Mouse (Mus musculus): ENCODE measurements around the gene Sh3bp4.

The Sh3bp4 gene

DNA sequence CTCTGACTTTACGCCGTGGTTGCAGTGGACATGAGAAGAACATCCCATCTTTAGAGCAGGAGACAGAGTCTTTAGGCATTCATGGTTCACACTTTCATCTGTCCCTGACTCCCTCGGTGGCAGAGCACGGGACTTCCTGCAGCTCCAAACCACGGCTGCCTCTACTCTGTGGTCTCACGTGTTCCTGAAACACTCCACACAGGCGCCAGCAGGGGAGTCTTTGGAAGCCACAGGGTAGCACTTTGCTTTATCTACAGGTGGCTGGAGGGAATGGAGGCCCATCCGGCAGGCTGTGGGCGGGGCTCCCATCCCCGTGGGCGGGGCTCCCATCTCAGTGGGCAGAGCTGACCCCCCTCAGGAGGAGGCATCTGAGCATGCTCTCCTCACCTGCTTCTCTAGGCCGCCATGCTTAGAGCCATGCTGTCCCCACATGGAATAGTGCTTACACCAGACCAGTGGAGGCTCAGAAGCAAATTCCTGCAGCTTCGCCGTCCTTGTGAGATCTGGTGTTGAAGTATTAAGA, 60.9 kb downstream of the Sh3bp4 start:
- DNase-seq, result peak; percentile 27

DNA sequence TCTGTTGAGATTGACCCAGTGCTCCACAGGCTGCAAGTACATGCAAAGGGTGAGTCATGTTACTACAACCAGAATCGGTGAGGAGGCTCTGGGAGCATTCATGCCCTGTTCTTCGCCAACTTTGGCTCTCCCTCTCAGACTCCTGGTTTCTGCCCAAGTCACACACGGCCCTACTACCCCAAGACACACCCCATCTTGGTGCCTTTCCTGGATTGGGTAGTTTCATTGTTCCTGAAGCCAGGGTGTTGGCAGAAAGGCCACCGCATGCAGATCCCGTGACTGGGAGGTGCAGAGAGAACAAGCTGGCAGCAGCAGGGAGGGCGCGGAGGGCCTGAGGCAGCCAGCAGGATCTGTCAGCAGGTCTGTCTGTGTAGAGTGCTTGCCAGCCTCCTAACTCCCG, 61.5 kb downstream of the Sh3bp4 start:
- DNase-seq, result no peak

DNA sequence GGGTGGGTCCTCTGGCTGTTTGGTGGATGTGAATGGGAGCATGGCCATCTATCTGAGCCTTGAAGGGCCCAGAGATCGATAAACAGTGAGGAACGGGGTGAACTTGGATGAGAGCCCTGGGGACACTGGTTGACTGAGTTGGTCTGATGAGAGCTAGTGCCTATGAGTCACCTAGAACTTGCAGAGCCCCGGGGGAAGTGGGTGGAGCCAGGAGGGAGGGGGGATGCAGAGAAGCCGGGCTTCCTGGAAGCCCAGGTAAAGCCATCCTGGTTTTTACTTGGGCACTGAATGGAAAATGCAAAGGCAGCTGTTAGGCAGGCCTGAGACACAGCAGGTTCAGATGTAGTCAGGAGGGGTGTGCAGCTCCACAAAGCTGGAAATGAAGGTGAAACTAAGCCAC, 63.1 kb downstream of the Sh3bp4 start:
- DNase-seq, result no peak

DNA sequence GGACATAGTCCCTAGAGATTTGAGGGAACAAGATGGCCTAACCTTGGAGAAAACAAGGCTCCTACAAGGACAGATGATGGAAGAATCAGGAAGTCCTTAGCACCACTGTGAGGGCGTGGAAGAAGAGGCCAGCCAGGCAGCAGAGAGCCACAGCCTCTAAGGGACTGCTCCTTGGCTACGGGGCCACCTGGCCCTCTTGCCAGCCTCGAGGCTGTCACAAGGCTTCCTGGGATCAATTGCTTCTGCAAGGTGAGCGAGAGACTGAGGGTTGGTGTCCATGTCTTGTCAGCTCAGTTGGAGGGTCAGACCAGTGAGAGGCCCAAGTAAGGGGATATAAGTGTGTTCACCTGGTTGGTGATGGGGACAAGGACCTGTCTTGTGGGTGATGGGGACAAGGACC, 63.5 kb downstream of the Sh3bp4 start:
- DNase-seq, result no peak

DNA sequence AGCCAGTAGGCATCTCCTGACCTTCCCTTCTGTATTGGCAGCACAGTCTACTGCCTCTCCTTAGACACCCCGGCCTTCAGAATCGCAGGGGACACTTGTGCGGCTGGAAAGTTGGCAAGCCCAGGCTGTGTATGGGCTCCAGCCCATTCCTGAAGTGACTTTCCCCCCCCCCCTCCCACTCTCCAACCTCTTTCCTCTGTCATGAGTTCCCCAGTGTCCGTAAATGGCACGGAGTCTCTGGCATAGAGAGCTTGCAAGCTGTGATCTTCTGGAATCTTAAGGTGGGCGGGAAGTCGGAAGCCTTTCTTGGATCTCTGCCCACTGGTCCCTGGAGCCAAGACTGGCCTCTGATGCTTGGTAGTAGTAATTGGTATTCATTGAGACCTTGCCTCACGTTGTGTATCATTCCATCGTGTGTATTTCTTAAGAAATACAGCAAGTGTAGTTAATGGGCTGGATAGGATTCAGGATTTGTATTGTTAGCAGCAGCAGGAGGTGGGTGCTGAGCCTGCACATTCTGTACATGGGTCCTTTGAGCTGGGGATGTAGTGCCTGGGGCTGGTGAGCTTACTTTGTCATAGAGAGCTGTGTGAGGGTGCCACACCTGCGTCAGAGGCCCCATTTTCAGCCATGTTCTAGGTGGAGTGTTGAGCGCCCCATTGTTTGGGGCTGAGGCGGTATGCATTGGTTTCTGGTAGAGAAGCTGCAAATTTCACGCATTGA, 66.0 kb downstream of the Sh3bp4 start:
- DNase-seq, result no peak

DNA sequence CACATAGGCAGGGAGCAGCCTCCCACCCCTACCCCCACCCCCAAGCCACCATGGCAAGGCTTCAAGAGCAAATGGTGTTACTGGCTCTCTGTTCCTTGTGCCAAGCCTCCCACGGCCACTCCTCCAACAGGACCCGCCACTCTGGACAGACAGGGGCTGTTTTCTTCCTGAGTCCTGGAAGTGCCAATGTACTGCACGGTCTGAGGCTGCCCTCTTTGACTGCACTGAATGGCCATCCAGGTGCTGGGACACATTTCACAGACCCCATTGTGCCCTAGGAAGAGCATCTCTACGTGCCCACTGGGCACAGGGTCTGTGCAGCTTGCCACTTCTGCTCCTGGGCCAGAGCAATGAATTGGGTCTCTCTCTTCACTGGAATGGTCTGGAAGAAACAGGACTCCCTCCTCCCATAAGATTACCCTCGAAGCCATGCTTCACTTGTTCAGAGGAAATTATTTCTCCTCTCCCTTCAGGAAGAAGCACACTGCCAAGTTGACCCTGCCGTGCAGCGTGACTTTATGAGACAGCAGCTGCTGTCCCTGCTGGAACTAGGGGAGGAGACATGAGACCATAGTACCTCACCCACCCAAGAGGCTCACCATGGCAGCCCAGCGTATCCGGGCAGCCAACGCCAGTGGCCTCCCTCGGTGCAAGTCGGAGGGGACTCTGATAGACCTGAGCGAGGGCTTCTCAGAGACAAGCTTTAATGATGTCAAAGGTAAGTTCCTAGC, 67.0 kb downstream of the Sh3bp4 start:
- no peak for DNase-seq

DNA sequence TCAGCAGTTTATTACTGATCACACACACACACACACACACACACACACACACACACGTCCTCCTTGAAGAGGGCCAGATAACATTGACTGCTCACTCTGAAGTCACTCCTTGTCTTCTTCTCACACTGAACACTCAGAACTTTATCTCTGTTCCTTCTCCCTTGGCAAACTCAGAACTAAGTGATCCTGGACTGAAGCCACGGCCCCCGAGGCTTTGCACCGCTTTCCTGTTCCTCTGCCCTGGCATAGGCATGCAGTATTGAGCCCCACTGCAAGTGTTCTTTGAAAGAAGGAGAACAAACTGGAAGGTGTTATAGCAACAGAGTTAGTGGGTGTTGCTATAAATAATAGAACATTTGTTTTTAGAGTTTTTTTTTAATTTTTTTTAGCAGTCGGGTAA, 68.1 kb downstream of the Sh3bp4 start:
- no peak for DNase-seq

DNA sequence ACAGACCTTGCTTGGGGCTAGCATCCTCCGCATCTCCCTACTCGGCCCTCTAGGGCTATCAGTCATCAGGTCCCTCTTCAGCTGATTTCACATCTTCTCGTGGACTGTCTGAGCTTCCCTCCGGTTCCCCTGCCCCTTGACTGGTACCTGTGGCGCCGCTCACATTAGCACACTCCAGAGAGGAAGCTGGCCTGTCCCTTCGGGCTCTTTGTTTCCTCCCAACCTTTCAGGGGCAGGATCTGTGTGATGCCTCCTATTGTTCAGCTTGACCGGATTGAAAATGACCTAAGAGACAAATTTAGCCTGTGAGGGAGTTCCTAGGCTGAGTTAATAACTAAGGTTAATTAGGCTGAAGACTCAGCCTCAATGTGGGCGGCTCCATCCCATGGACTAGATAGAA, 69.9 kb downstream of the Sh3bp4 start:
- no peak for DNase-seq

DNA sequence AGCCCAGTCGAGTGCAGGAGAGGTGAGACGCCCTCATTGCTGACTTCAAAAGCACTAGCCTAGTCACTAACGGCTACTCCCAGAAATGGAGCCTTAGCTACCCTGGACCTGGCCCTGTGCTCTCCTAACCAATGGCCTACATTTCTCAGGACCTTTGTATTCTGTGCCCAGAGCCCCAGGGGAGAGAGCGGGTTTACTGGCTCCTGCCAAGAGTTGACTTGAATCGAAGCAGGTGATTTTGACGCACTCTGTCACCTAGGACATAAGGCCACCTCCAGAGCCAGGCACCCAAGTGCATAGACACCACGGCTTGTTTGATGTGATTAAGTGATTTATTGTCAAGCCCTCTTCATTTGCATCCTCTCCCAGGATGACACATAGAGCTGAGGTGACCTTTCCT, 80.9 kb downstream of the Sh3bp4 start:
- no peak for DNase-seq

DNA sequence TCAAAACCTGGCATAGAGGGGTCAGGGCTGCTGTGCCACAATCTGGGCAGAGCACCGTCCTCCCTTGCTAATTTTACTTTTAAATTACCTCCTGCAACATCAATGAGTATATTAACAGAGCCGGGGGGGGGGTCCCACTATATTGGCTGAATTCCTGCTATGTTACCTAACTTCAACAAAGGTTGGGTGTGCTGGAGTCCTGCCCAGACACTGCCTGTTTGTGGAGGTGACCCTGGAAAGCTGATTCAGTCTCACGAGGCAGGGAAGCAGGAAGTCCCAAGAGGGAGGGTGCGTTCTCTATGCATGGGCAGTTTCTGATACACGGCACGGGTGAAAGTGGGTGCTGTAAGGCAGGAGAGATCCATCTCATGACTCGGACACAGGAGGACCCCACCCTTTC, 82.4 kb downstream of the Sh3bp4 start:
- DNase-seq, result no peak

DNA sequence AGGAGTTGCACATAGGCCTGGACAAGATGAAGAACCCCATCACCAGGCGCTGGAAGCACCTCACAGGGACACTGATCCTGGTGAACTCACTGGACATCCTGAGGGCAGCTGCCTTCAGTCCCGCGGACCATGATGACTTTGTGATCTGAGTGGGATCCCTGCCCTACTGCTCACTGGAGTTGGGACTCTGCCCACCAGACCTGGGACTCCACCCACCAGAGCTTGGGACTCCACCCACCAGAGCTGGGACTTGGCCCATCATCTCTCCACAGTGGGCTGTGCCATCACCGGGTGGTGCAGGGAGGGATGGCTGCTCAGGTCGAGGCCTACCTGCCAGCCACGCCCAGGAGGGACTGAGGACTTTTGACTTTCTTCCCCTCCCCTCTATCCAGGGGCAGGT, 83.0 kb downstream of the Sh3bp4 start:
- DNase-seq, result no peak

DNA sequence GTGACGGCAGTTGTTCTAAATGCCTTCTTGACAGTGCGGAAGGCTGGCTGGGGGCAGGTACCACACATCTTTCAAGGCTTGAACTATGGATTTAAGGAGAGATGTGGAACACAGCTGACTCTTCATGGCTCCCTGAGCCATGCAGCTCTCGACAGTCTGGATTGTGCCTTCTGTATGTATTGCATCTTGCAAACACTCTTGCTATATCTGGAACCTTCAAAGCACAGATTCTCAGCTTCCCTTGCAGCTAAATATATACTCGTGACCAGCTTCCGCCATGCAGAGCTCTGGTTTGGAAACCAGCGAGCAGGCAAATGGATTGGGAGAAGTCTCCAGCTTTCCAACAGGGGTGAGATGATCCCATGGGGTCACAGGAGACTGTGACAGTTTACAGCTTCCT, 93.3 kb downstream of the Sh3bp4 start:
- no peak for DNase-seq

DNA sequence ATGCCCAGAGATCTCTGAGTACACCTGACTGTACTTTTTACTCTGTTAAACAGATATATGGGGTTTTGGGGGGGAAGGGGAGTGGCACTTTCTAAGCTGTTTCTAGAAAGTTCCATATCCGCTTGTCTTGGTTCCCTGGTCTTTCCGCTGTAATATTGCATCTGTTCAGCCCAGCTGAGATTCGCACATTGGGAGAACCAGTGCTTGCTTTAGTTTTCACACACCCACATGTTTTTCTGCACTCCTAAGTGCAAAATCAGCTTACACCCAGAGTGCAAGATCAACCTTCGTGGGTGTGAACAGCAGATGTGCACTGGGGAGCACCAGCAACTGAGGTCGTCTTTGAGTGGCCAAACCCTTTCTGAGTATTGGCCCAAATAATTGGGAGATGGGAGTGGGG, 94.1 kb downstream of the Sh3bp4 start:
- DNase-seq, result no peak

DNA sequence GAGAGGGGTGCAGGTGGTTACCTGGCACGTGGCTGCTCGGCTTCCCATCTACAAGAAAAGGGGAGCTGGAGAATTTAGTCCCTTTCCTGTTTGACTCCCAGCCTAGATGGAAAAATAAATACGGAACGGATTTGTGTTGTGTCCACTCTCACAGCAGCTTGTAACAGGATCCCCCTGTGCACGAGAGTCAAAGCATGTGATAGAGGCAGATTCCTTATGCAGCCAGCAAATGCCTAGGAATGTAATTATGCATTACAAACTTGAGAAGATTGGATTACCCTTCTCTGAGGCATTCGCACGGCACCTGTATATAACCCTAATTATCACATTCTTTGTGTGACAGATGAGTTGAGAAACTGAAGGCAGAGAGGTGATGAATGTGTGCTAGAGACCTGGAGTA, 94.5 kb downstream of the Sh3bp4 start:
- no peak for DNase-seq

DNA sequence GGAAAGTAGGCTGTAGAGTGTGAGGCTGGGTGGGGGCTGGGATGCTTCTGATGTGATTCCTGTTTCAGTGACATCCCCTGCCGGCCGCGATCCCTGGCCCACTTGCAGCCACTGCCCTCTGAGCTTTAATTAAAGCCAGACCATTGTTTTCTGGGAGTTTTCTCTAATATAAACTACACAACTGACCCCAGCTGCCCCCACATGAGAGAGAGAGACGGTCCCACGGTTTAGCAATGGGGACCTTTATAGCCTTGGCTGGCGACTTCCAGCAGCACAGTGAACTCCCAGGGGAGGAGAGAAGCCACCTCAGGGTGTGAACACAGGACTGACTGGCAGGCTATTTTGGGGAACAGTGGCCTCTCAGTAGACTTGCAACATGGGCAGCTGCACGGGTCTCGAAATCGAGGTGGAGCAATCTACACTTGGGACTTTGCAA, 96.6 kb downstream of the Sh3bp4 start:
- DNase-seq, result no peak

DNA sequence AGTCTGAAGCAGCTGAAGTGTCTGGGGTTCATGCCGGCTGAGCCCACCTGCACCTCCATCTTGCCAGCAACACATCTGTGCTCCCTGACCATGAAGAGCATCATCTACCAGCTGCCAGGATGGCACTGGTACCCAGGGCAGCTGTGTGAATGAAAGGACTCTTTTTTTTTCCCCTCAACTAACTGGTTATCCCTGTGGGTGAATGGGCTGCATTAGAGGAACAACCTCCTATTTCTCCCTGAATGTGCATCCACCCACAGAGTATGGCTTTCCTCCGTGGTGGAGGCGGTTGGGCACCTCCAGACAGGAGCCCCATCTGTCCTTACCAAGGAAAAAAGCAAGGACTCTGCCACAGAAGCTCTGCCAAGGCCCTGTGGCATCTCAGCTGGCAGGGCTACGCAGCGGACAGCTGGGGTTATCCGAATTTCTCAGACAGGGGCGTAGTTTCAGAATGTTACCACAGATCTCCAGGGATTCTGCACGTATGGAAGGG, 101.1 kb downstream of the Sh3bp4 start:
- no peak for DNase-seq

DNA sequence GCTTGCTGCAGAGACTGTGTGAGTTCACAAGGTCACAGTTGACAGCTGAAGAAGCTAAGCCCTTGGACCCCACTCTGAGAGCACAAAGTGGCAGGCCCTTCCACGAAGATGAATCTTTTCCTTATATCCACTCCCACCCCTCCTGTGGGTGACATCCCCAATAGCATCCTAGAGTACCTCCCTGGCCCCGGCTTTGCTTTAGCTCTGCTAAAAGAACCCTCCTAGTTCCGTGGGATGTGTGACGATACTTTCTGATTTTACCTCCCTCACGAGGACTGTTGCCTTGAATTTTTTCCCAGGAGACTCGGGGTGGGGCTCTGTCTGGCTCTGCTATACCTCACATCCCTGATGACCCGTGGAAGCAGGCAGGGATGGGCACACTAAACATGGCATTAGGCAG, 104.4 kb downstream of the Sh3bp4 start:
- DNase-seq, result no peak

DNA sequence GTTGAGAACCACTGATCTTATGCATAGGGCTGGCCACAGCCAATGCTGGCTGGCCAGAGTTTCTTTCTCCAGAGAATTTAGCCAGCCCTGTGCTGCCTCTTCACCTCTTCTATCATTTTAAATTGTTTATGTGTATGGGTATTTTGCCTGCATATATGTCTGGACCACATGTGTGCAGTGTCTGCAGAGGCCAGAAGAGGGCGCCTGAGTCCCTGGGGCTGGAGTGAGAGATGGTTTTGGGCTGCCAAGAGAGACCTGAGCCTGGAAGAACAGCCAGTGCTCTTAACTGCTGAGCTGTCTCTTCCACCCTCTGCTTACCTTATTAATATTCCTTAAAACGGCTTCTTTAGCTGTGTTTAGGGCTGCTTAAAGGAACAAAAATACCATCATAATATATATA, 105.1 kb downstream of the Sh3bp4 start:
- peak; percentile 21 for DNase-seq

DNA sequence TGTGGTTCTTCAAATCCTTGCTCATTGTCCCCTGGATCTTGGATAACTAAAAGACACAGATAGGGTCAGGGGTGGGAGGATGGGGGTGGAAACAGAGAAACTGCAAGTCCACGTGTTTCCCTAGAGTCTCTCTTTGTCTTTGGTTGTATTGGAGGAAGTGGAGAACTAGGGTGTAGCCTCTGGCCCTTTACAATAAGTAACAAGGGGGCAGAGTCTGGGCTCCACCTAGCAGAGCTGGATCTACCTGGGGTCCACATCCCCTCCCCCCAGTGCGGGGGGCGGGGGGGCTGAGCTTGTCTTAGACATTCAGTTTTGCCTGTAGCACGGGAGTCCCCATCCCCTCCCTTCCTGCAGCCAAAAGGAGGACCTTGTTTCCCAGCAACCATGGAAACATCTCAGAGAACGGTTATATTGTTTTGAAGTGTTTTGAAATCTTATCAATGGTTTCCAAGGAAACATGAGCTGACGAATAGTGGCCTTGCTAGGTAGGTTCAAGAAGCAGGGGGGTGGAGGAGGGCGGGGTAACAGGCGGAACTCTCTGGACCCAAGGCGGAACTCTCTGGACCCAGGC, 113.1 kb downstream of the Sh3bp4 start:
- DNase-seq, result no peak

DNA sequence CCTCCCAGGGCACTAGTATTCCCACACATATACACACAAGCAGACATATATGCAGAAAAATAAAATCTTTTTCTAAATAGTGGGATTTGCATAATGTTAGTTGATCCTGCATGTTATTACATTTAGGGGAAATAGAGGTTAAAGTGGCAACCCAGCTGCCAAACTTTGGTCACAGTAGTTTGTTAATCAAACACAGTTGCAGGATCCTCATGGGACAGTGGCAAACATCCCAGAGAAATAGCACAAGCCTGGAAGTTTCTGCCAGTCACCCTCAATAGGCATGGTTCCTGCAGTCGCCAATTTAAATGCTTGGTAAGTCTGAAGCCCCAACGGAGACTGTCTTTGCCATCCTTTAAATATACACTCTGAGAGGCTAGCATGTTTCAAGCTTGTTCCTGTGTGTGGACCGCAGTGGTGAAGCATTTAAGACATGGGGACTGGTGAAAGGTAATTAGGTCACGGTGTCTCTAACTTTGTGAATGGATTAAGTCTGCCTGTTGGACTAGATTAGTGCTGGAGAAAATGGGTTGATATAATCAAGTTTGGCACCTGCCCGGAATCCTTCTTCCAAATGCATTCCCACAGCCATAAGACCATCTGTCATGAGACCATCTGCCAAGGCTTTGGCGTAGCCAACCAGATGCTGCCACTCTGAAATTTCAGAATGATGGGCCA, 114.0 kb downstream of the Sh3bp4 start:
- DNase-seq, result no peak

DNA sequence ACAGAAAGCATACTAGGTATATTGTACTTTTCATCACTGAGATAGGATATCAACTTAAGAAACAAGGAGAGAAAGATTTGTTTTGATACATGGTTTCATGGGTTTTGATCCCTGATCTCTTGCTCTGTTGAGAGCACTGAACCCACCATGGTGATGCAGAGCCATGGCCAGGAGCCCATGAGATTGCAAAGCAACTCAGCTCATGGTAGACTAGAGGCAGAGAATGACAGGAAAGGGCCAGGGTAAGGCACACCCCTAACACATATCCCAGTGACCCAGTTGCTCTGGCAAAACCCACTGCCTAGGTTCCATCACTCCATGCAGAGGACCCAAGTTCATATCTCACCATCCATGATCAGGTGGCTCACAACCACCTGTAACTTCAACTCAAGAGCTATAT, 114.6 kb downstream of the Sh3bp4 start:
- no peak for DNase-seq

DNA sequence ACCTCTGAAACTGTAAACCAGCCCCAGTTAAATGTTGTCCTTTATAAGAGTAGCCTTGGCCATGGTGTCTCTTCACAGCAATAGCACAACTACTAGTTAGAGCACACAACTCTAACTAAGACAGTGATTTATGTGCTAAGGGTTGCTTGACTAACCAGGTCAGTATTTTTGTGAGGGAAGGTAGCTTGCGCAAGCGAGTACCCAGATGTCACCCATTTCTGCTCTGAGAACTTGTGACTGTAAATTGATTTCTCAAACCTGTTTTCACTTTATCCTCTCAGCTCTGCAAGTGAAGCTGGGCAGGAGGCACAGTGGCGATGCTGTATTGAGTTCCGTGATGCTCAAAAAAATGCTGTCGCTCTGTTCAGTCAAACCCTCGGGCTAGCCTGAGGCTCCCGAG, 117.2 kb downstream of the Sh3bp4 start:
- DNase-seq, result no peak

DNA sequence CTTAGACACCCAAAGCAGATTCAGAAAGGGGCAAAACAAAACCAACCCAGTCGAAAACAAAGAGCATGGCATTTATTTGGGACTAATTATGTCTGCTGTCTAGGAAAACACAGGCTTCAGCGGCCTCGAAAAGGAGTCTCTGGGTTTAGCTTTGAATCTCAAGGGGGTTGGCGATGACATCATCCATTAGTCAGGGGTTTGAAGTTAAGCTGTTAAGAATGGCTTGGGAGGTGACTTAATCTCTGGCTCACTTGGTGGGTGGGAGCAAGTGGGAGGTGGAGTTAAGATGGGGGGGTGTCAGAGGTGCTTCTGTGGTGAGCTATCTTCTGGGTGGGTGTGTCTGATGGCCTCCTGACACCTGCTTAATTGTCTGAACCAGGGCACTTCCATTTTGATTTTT, 117.9 kb downstream of the Sh3bp4 start:
- DNase-seq, result no peak

Data from thymus, postnatal 14 days (tissue).